Mouse (Mus musculus): ENCODE measurements around the gene Ccdc102a.
A peak's percentile ranks its signal among the peaks of the same experiment; 100 is the strongest.

Gene Ccdc102a

DNA sequence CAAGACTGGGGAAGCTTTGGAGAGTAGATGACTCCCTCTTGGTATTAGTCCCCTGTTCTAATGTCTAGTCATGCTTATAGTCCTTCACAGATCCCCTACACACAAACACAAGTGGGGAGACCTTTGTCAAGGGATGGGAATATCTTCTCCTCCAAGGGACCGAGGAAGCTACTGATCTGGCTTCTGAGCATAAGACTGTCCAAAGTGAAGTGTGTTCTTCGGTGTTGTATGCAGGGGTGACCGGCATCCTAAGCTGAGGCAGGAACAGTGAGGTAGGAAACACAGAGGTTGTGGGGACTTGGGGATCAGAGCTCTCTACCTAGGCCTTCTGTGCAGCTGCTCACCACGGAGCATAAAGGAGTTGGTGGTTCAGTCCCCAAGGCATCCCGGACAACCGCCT, 4.3 kb upstream of the Ccdc102a start:
- DNase-seq (ENCODE audit: low read depth, low spot score): no peak

DNA sequence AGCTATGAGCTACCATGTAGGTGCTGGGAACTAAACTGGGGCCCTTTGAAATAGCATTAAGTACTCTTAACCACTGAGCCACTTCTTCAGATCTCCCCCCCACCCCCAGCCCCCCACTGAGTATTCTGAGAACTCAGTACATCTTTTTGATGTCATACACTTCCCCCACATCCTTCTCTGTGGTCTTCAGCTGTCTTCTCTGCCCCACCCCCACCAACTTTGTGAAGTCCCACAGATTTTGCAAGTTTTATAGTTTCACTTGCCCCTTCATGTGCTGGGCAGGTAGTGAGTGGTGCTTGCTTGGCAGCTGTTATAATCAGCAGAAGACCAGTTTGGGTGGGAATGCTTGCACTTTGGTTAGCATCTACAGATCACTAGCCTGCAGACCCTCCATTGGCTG, 1.4 kb upstream of the Ccdc102a start:
- no peak for DNase-seq (ENCODE audit: low read depth, low spot score)

DNA sequence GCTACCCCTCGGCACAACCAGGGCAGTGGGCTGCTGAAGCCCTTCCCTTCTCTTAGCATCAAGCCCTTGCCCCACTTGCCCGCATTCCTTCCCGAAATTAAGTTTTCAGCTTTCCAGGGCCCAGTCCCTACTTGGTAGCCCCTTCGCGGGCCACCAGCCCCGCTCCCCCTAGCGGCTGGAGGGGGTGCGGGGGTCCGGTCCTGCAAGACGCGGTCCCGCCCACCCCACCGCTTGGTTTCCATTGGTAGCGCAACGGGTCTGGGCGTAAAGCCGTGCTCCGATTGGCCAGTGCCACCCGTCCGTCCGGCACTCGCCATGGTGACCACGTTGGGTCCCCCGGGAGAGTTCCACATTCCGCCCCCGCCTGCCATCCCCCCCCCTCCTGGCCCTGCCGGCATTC, 546 bp downstream of the Ccdc102a start:
- DNase-seq (ENCODE audit: low read depth, low spot score): peak; percentile 55

DNA sequence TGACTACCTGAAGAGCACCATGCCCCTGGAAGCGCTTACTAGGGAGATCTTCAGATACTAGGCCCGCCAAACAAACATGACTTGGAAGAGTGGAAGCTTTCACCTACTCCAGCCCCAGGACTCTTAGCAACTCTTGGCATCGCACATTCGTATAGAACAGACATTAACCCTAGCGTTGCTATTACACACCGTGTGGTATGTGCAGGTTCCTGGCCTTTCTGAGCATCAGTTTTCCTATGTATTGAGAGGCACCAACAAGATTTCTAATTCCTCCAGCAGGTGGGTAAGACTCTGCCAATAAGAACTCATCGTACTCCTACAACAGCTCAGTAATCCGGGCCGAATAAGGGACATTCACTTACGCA, 956 bp downstream of the Ccdc102a start:
- DNase-seq (ENCODE audit: low read depth, low spot score): no peak

DNA sequence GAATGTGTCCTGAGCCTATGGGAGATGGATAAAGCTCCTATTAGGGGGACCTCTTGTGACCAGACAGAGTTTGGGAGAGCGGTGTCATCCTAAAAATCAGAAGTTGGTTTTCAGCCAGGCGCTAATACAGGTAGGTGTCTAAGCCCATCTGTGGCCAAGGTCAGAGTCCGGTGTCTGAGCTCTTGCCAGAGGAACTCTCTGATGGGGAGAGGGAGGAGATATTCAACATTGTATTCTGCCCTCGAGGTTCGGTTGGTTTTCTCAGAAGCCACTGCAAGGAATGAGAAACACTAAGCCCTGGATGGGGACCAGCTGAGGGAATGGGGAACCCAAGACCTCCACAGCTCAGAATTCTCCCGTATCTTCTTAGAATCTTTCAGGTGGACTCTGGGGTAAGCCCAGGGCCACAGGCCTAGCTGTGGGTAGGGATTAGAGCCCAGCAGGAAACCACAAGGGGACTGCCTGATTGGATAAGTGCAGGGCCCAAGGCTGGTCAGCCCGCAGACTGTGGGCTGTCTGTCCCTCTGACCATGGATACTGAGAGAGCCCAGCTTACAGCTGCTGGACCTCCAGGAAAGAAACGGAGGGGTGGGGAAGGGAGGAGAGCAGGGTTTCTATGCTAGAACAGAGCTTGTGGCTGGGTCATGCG, 1.5 kb downstream of the Ccdc102a start:
- no peak for DNase-seq (ENCODE audit: low read depth, low spot score)

DNA sequence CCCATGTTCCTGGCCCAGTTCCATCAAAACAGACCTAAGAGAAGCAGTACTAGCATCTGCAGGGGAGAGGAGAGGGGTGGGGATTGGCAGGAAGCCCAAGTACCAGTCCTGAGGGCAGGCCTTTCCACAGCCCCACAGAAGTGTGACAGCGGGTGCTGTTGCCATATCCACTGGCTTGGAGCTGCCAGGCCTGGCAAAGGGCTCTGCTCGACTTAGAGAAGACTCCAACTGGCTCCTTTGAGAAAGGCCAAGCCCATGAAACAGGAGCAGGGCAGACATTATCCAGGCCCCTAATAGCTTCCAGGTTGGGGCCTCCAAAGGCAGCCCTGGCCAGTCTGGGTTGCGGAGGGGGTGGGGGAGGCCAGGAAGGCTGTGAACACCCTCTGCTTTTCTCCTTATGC, 3.2 kb downstream of the Ccdc102a start:
- no peak for DNase-seq (ENCODE audit: low read depth, low spot score)

DNA sequence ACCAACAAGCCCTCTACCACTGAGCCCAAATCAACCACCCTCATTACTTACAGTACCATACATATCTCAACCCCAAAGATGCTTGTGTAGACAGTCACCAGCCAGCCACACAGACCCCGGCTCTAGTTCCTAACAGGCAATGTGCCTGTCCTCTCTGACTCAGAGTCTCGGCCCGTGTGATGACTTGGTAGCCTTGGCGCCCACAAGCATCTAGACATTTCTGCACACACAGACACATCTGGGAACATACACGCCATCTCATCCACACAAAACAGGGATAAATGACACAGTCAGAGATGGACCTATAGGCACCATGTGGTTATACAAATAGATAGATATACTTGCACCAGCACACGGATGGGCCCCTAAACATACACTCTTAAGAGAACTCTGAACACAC, 3.6 kb downstream of the Ccdc102a start:
- DNase-seq (ENCODE audit: low read depth, low spot score): no peak

DNA sequence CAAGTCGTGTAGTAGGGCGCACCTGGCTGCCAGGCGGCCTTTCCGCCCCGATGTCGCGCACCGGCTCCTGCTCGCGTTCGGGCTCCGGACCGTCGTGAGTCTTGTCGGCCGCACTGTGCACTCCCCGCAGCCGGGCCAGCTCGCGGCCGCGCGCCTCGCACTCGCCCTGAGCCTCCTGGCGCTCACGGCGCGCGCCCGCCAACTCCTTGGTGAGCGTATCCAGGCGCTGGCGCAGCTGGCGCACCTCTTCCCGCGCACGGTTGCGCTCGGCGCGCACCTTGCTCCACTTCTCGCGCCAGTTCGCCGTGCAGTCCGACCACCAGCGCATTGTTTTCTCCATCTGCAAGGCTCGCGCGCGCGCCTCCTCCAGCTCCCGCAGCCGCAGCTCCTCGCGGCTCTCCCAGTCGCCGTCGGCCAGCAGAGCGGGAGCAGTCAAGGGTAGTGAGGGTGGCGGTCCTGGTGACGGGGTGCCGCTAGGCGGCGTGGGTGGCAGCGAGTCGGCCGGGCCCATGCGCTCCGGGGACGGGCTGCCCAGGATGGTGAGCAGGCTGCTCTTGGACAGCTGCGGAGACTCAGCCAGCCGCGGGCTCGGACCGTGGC, 4.7 kb downstream of the Ccdc102a start:
- no peak for DNase-seq (ENCODE audit: low read depth, low spot score)

DNA sequence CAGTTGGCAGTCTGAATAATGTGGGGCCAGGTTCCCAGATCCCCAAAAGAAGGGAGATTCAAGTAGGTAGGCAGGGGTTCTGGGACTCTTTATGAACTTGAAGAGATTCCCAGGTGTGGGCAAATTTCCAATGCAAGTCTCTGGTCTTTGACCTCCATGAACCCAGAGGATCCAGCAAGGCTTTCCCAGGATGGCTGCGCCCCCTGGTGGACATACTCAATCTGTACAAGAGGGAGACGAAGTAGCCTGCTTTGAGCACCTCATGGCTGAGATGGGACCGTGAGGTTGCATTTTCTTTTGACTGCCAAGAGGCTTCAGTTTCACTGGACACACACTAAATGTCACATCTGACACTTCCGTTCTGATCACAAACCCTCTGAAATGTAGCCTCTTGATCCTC, 9.1 kb downstream of the Ccdc102a start:
- no peak for DNase-seq (ENCODE audit: low read depth, low spot score)

DNA sequence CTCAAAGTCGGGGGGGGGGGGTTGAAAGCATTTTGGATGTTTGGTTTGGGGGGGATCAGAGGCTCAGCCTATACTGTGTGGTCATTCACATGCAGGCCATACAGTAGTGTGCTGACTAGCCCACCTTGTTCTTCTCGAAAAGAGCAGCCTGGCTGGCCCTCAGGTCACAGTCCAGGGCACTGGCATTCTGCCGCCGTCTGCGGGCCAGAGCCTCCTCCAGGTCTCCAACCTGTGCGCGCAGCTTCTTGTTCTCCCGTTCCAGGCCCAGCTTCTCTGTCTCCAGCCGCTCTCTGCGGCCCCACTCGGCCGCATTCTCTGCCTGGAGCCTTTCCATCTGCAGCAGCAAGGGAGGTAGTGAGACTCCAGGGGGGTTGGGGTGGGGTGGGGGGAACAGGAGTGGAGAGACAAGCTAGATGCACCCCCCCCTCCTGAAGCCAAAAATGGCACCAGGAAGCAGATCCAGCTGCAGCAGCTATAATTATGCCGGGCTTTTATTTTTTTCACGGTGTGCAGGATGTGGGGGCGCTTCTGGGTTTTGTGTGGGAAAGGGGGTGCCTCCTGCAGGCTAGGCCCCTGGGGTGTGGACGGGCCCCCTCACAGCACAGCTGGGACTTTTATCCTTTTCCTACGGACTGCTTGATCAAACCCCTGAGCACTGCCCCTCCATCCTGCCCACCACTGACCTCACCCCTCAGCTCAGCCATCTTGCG, 10.2 kb downstream of the Ccdc102a start:
- no peak for DNase-seq (ENCODE audit: low read depth, low spot score)

DNA sequence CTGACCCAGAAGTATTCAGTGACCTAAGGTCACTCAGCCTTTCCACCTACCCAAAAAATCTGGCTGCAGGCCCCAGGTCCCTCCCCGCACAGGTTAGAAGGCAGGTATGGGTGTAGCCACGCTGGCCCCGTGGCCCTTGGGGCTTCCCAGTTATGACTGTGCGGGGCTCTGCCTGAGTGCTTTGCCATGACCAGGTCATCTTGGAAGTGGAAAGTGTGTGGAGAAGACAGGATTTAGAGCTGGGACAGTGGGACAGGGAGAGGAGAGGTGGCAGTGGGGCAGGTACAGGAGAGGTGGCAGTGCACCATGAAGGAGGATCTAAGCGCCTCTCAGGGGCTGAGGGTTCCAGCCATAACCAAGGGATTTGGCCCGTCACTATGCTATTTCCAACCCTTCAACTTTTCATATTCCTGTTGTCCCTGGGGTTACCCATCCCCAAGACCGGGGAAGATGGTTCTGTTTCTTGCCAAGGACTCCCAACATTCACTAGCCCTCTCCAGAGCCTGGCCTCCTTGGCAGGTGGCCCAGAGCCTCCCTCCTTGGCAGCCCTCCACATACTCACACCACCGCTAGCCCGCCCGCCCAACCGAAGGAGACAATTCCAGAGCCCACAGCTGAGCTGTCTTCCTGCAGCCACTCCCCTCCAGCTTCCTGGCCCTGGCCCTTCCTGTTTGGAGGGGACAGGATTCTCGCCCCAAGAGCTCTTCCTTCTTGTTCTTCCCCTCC, 13.3 kb downstream of the Ccdc102a start:
- DNase-seq (ENCODE audit: low read depth, low spot score): no peak

DNA sequence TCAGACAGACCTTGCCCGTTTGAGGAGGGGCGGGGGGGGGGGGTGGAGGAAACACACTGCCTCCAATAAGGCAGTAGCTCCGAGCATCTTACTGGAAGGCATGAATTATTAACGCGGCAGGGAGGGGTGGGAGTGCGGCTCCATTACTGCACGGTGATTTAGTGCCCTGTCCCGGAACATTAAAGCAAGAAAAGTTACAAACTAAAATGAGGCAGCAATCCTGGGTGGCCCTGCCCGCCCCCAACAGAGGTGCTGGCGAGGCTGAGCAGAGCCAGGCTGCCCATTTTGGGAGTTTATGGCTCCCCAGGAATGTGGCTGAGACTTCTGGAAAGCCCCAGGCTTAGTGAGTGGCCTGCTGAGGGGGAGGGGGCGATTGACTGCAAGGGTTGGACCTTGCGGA, 14.2 kb downstream of the Ccdc102a start:
- DNase-seq (ENCODE audit: low read depth, low spot score): no peak

DNA sequence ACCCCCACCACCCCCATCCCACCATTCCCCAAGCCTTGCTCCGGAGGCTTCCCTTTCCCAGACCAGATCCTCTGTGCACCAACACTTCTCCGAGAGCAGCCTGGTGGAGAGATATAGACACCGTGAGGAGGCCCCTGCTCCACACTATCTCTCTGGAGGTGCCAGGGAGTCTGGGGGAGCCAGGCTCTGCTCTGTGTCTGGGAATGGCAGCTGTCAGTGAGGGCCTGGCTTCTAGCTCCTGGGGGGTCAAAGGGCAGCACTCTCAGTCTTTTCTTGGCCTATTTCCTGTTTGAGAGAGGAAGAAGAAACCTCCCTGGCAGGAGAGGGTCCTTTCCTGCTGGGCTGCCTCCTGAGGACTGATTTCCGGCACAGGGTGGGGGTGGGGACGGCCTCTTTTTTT, 16.9 kb downstream of the Ccdc102a start:
- DNase-seq (ENCODE audit: low read depth, low spot score): no peak

DNA sequence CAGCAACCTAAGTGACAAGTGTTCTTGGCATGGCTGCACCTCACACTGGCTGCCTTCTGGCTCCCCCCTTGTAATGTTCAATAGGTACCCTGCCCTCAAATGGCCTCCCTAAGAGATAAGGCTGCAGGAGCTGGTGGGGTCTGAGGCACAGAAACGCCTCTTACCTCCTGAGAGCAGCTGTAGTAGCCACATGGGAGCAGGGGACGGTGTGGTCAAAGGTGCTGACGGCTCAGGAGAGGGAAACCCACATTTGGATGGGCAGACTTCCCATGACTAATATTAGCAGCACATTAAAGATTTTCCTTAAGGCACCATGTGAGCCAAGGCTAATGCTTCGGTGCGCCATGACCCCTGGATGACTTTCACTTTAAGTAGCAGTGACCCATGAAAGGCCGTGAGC, 17.3 kb downstream of the Ccdc102a start:
- no peak for DNase-seq (ENCODE audit: low read depth, low spot score)

DNA sequence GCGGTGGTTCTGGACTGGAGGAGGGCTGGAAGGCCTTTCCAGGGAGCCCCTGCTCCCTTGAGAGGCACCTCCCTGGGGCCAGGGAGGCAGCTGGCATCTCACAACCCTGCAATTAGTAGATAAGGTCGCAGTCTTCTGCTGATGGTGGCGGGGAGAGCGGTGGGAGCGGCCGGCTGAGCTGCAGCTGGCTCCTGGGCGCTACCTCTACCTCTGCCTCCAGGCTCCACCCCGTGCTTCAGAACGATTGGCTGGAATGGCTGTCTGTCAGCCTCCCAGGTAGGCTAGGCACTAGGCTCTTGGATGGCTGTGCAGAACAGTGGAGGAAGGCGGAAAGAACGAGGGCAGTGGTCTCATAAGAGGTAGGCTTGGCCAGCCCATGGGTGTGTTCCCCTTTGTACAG, 18.6 kb downstream of the Ccdc102a start:
- DNase-seq (ENCODE audit: low read depth, low spot score): no peak

DNA sequence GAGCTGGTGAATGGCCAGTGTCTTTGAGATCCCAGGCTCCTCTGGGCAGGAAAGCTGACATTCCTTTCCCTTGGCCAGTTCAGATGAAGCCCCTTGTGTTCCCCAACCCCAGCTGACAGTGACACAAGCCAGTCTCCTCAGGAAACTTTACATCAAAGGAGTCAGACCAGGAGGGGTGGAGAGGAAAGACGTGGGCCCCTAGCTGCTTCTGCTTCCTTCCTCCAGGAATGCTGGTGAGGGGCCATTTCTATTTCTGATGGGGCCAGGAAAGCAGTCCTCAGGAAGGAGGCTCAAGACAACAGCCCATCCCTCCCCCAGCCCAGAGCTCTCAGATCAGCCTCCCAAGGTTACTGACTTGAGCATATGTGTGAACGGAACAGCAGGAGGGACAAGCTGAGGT, 25.0 kb downstream of the Ccdc102a start:
- no peak for DNase-seq (ENCODE audit: low read depth, low spot score)

DNA sequence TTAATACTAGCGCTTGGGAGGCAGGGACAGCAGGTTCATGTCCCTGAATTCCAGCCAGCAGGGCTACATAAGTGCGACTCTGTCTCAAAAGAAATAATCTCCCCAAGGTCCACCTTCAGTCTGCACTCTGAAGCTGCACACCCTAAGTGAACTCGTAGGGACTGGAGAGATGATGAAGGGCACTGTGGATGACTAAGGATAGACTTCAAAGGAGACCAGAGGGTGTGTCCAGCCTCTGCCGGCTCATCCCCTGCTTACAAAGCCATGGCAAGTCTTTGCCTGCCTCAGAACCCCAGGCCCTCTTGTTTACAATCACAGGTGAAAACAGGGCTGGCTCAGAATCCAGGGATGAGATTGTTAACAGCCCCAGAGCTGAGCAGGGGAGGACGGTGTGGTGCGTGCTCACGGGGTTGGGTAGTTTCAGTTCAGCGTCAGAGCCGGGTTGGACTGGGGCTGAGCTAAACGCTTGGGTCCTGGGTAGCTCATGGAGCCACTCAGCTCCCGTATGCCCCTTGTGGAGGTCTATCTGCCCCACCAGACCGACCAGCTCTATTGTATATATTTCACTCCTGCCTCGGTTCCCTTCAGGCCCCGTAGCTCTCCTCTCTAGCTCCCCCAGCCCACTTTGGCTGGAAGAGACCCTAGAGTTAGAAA, 29.4 kb downstream of the Ccdc102a start:
- no peak for DNase-seq (ENCODE audit: low read depth, low spot score)

DNA sequence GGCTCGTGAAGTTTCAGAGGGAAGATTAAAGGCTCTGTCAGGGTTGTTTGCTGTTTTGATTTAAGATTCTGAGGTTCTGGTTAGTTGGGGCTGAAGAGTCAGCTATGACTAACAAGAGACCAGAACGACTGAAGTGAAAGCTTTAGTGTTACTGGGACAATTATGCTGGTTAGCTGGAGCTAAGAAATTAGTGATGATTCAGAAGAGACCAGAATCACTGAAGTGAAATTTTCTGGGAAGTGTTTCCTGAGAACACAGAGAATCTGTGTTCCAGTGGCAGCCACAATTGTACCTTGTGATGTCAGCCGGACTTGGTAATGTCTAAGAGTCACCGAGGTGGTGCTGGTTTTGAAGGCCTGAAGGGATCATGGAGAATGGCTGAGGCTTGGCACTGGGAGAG, 37.2 kb downstream of the Ccdc102a start:
- no peak for DNase-seq (ENCODE audit: low read depth, low spot score)

DNA sequence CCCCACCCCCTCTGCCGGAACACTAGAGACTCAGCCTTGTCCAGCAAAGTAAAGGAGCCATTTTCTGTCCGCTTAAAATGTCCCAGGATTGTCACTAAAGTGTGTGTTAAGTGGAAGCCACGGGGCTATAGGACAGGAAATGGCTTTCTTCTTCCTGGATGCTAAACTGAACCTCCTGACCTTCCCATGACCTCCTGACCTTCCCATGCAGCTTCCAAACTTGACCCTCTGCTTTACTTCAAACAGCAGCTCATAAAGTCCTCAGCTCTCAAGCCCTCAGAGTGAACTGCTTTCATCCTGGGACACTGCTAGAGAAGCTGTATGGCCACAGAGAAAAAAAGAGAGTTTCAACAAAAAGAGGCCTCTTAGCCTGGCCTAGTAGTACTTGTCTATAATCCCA, 41.1 kb downstream of the Ccdc102a start:
- no peak for DNase-seq (ENCODE audit: low read depth, low spot score)

DNA sequence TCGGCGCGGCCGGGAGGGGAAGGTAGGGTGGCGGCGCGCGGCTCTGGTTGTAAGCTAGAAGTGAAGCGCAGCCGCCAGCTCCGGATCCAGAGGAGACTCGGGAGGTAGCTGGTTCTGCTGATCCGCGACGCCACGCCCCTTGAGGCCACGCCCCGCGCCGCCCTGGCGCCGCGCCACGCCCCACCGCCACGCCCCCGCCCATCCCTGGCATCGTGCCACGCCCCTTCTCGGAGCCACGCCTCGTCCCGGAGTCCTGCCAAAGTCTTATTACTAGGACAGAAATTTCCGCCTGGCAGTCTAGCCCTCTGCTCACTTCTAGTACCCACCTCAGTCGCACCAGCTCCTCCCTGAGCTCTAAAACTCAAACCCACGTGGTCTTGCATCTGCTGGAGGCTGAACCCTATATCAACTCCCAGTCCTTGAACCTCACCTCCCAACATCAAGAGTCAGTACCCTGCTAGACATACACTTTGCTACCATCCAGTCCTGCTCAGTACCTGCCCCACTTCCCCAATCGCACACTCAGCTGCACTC, 41.6 kb downstream of the Ccdc102a start, which contains the start of gene Dok4:
Gene Dok4 (minus strand): TSS at position 134 of the 534 bp plus-strand sequence.
- no peak for DNase-seq (ENCODE audit: low read depth, low spot score)

DNA sequence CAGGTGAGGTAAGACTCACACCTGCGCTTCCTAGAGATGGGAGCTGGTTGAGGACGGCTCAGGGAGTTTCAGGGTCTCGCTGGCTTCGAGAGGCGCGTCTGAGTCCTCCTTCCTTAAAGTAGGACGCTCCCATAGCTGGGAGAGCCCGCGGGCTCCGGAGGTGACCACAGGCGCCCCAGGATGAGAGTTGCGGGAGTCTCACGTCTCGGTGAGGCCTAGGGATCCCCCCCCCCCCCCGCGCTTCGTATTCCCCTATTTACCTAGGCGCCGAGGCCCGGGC, 42.1 kb downstream of the Ccdc102a start:
- no peak for DNase-seq (ENCODE audit: low read depth, low spot score)
